Mouse (Mus musculus) spleen, adult 18-20 months (tissue): ENCODE results near the gene Pde10a.

Experiments
- DNase-seq, 2 experiments: peaks; one replicate each; pipeline ENCODE4 v3.0.0; 2022; ENCODE audit warnings: mixed read lengths in 2 of 2

Pde10a gene

DNA sequence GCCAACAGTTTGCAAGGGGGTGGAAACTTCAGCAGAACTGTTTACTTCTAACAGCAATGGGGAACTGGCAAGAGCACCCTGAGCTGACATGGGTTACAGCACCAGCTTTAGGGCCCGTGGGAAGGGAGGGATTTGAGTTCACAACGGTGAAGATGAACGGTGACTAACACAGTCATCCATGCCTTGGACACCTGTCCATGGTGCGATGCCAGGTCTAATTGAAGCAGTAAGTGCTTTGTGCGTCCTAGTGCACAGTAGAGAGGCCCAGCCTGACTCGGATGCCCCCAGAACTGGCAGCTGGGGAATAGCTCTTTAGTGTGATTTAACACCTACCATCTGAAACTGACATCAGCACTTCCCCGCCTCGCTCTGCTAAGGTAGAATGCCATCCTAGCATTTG is 373.0 kb downstream of the Pde10a start:
- DNase-seq: no peak

DNA sequence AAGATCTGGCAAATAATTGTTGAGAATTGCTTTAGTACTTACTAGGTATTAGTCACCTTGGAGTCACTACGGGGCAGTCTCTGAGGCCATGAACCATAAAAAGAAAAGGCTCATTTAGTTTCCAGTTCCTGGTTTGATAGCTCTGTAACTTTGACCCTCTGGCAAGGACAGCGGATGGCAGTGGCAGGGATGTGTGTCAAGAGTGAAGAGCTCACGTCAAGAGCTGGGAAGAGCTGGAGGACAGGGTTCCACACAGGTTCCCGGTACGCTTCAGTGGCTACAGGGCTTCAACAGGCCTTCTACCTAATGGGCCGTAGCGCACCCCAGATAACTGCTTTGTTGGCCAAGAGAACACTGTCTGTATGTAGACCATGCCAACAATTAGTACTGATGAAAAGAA is 374.0 kb downstream of the Pde10a start:
- no peak for DNase-seq

DNA sequence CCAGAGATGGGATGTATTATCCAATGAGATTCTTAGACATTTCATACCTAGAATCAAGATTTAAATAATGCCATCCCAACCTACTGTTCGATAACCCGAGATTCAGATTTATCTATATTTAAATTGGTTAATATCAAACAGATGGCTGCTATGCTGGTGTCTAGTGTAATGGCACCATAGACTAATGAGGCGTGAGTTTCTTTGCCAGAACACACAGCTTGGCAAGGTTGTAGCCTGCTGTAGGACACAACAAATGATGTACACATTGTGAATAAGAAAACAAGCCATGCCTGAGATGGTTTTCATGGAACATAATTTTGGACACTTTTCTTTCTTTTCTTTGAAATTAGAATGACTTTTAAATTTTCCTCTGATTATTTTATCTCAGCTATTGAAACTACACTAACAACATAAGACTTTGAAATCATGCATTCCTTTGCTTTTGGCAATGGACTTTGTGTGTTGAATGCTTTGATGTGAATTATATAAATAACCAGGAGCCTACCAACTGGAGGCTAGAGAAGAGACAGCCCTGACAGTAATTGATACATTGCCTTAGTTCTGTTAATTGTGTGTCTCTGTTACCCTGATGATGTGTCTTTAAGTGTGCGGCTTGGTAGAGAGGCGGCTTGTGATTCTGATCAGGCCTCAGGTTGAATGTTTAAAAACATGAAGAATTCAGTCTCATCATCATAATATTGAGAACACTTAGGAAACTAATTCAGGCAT is 378.5 kb downstream of the Pde10a start:
- DNase-seq: no peak

DNA sequence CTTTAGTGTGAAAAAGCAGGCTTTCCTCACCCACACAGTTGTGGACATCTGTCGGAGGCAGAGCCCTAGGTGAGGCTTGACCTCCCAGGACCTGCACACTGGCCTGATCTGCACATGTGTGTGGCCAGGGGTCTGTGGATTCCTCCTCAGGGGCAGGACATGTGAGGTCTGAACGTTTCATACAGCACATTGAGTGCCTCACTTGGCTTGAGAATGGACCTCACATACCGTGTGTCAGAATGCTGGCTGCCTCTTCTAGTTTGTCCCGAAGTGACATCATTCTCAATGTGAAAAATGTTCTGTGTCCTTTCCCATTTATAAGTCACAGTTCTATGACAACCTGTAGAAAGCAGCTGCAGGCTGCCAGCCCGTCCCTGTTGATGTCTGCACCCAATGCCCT is 385.4 kb downstream of the Pde10a start:
- DNase-seq: no peak

DNA sequence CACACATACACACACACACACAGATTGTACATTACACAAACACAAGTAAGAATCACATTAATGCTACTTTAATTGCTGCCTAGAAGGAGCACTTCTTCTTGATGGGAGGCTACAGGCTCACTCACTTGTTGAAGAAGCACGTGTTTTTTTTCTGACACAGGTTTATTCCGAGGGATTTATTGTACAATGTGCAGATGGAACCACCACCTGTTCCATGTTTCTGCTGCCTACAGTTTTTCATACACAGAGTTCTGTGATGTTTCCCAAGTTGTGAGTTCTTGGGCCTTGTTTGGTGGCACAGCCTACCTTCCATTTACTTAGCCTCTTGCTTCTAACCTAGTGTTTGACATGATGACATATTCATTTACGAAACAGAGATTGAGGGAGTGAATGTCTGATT is 387.8 kb downstream of the Pde10a start:
- DNase-seq: no peak

DNA sequence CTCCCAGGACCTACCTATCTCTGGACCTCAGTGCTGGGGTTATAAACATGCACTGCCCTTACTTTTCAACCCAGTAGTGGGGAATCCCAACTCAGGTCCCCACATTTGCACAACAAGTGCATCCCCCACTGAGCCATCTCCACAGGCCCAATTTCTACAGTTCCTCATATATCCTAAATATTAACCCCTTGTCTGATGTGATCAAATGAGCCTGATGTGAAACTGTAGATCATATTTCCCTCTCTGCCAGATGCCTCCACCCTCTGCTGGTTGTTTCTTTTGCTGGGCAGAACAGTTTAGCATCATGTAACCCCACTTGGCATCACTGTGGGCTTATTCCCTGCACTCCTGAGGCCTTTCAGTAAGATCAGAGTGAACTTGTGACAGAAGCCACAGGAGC is 390.5 kb downstream of the Pde10a start:
- DNase-seq: no peak

DNA sequence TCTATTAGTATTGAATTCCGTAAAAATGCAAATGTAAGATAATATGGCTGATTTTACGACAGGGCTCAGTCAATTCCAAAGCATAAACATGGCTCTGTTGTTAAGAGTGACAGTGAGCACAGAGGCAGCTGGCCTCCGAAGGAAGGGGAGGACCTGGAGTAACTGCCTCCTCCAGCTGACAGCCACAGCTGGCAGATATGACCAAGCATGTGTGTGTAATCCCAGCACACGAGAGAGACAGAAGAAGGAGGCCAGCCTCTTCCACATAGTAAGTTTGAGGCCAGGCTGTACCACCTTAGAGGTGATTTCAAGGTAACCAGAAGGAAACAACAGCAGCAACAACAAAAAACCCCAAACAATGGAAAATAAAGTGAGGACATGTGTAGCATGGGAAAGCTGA is 397.9 kb downstream of the Pde10a start:
- no peak for DNase-seq

DNA sequence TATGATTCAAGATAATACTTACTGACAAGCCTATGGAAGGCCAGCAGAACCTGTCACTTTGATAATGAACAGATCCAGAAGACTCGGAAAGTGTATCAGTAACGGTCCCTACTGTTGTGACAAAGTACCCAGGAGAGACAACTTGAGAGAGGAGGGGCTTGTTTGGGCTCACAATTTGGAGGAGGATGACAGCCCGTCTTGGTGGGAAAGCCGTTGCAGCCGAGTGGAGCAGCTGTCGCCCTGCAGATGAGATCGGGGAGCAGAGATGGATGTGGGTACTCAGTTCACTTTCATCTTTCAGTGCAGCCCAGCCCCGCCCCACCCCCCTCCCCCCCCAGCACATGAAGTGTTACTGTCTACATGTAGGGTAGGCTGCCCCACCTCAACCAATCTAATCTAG is 398.6 kb downstream of the Pde10a start:
- no peak for DNase-seq

DNA sequence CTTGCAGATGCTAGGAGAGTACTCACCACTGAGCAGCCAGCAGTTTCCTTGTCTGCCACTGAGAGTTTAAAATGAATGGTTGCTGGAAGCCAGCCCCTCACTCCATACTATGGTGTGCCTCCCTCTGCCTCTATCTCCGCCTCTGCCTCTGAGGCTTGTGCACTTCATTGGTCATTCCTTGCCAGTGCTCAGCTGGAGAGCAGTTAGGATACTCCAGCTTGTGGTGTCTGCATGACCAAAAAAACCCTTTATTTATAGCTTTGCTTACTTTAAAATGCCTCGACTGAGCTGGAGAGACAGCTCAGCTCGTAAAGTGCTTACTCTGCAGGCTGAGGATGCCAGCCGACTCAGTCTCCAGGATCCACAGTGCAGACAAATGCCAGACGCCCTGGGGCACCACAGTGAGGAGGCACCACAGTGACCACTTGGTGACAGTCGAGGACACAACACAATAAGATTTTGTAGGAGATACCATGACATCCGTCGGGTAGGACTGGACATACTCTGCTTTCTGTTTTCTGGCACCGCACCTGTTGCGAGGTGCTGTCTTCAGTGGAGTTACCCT is 400.7 kb downstream of the Pde10a start:
- no peak for DNase-seq

DNA sequence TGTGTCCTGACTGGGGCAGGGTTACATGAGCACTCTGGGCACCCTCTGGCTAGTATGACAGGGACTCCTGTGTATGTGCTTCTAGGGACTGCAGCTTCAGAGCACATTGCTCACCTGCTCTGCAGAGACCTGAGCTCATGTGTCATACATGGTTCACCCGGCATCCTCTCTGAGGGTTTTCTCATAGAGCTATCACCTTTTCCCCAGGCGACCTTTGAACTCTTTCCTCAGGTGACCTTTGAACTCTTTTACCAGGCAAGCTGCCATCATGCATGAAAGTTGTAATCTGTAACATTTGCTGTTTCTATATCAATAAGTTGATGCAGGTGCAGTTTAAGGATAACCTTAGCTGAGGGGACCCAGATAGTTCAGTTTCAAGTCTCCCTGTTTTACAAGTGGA is 403.4 kb downstream of the Pde10a start:
- DNase-seq: no peak

DNA sequence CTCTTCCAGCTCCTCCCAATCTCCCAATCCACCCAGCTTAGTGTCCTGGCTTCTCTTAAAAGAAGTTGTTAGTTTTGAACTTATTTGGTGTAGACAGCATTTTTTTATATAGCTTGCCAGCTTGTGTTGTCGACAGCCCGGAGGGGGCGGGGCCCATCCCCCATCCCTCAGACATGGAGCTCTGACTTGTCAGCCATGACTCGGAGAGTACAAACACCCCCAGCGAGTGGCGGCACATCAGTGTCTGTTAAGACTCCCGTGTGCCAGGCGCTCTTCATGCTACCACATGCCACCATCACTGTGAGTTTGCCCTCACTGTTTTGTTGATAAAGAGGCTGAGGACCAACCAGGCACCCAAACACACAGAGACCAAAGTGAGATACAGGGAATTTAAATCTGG is 404.5 kb downstream of the Pde10a start:
- DNase-seq: no peak

DNA sequence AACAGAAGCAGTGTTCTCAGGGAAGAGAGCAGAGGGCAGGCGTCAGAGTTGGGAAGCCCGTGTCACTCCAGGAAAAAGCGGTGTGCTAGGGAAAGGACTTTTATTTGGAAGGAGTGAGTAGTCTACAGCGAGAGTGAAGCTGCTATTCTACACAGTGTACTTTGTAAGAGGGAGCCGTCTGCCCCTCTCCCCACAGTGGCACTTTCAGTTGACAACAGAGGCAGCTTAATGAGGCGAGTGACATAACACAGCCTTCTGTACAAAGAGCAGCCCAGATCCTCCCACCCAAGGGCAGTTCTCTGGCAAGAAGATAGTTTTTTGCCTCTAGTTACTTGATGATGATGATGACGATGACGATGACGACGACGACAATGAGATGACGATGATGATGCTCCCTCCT is 410.4 kb downstream of the Pde10a start:
- no peak for DNase-seq

DNA sequence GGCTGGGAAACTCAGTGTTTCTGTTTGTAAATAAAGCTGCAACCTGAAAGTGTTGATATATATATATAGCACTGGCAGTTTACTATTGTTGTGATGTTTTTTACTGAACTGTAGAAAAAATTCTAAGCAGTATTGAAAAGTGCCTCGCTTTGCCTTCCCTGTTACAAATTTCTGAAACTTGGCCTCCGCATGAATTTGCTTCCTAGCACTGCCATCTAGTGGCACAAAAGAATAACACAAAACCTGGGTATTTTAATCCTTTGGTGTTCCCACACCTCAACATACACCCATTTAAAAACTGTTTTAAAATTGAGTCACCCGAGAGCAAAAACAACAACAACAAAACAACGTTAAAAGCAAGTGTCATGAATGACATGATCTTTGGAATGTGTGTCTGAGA is 411.4 kb downstream of the Pde10a start:
- no peak for DNase-seq

DNA sequence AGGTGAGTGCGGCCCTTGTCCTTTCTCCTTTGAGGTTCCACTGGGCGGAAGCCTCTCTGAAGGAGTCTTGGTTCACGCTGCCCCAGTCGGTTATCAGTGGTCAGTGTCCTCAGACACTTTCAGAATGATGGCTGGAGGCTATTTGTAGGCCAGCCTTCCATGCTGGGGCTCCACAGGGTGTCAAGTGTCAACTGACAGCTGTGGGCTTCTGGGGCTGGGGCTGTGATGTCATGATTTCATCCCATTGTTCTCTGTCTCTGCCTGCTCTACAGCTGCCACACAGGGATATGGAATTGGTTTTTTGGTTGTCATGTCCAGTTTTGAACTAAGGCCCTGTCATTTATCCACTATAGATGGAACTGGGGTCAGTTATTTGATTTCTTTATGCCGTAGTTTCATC is 426.4 kb downstream of the Pde10a start:
- no peak for DNase-seq

DNA sequence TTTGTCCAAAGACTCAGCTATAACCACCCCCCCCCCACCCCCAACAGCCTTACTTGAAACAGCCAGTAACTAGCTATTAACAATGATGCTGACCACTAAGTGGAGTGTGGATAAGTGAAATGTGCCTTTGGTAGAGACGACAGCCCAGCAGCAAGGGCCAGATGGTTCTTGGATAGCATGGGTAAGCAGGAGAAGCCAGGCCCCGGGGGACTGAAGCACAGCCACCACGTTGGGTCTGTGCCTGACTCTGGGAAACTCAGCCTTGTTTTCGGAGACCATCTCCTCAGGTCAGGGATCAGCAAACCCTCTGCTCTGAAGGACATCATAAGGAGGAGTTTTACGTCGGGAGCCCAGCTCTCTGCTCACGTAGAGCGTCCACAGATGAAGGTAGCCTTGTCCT is 427.8 kb downstream of the Pde10a start:
- DNase-seq: no peak

DNA sequence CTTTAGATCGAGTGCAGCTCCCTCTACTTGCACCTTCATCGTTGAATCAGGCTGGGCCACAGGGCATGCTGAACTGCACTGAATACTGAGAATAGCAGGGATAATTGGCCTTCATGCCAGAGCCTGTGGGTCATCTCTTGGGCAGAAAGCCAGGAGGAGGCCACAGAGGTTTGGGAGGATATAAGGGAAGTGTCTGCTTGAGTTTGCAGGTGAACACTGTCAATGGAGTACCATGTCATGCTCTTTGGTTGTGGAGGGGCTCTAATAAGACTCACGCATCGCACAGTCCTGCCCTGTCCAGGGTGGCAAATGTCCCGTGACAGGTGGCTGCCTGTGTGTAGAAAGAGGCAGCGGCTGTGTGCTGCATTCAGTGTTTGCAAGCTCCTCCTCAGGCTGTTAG is 433.0 kb downstream of the Pde10a start:
- DNase-seq: no peak

DNA sequence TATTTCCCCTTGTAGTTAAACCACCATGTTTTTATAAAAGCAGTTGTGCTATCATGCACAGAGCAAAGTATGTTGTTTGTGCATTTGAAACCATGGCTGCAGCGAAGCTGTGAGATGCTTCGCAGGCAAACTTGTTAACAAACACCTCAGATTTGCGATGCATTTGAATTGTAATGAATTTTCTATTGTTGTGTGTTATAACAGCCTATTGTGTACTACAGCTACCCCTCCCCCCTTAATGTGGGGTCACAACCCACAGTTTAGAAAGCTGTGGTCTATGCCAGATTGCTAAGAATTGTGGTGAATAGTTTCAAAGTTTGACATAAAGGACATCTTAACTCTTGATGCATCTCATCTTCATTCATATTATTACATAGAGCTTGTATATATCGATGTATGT is 435.2 kb downstream of the Pde10a start:
- no peak for DNase-seq

DNA sequence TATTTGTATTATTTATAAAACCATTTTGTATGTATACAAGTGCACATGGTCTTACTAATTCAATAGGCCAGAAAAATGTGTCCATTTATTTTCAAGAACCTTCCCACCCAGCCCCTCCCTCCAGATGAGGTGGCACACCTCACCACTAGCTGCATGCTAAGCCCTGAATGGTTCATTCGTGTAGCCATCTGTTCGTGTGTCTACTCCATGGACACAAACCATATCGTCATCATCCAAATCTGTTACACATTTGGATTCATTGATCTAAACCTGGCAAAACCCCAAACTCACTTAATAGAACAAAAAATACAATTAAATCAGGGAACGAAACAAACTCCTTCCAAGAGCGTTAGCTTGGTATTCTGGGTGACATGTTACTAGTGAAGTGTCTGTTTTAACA is 435.9 kb downstream of the Pde10a start:
- no peak for DNase-seq

DNA sequence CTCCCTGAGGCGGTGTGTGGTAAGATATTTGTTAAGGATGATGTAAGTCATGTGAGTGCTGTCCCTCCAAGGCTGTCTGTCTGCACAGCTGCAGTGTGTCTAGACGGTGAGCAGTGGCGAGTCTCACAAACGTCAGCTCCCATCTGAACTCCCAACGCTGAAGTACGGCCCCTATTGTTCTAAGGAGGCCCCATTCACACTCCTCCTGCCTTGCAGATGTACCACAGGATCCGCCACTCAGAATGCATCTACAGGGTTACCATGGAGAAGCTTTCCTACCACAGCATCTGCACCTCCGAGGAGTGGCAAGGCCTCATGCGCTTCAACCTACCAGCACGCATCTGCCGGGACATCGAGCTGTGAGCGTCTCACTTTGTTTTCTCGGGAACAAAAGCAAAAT is 436.5 kb downstream of the Pde10a start:
- DNase-seq: no peak

DNA sequence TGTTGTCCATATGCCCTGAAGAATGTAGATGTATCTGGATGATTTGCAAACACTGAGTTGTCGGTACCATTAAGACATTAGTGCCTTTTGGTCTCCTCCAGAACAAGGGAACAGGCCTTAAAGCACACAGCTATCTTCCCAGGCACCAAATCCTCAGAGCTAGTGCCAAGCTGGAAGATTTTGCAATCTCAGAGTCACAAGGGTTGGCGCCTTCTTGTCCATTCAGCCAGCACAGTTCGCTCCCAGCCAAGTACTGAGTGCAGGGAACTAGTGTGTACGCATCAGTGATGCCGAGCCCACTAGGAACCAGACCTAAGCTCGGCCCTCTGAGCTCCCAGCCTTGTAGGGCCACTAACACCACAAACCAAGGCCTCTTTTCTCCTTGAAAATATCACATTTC is 440.0 kb downstream of the Pde10a start:
- DNase-seq: no peak

DNA sequence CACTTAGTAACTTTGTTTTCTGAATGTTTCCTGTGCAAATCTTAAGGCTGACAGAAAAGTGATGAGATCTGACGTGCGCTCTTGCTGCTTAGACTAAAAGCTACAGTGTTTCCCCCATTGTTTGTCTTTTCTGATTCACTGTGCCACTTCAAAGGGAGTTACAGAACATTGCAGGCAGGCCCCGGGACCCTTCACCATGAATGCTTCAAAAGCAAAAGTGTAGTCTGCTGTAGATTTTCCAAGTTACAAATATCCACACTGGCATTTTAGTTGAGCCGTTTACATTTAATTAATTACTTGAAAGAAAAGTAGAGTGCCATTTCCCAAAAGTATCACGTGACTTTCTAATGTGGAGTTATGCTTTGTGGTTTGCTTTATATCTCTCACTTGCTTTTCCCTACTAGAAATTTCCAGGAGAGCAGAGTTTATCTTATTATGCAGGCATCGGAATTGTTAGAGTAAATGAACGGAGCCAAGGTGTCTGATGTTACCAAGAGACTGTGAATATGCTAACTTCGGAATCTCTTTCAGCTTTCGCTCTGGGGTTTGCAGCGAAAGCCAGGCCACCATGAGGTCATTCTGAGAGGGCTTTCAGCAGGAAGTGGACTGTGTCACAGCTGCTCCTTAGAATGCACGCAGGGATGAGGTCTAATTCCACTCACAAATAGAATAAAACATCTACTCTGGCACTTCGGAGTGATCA is 447.1 kb downstream of the Pde10a start:
- no peak for DNase-seq

DNA sequence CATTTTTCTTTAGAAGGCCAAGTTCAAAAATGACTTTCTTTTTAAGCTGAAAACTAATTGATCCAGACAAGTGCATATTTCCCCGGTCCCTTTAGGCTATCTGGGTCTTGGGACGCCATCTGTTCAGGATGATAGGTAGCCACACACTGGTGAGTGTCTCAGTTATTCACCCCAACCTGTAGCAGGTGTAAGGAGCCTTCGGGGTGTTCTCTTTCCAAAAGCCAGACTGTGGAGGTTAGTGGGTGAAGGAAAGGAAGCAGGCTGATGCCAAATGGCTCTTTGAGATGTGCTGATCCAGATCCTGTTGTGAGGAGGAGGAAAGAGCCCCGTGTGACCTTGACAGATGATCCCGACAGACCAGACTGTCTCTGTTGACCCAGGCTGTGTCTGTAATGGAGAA is 448.2 kb downstream of the Pde10a start:
- no peak for DNase-seq

DNA sequence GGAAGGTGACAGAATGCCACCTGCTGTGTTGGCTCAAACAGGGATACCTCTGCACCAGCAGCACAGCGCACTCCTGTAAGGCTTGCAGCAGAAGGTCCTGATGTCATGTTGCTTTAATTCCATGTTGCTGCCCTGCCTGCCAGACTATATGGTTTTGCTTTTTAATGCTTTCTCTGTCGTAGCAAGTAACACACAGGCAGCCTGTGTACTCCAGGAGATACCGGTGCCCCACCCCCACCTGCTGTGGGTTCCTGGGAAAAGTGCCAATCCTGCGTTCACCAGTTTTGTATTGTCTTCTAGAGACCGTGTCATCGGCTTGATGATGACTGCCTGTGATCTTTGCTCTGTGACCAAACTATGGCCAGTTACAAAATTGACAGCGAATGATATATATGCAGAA is 449.3 kb downstream of the Pde10a start:
- no peak for DNase-seq

DNA sequence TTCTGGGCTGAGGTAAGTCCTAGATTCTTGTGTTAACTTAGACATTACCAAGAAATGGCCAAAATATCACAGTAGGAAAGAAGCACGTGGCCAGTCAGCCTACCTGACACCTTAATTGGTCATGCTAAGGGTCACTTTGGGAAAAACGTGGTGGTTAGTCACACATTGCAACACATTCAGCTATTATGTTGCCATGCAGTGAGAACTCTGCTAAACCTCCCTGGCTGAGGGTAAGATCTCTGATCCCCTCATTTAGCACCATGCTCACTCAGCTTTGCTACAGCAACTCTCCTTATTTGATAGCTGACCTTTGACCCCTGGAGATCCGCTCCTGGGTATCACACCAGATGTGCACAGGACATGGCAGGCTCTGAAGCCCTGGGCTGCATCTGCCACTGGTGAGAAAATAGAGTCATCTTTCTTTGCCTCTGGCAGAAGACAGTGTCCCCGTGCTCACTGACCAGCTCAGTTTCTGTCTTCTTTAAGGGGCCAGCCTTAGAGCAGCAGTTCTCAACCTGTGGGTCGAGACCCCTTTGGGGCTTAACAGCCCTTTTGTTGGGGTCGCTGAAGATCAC is 449.7 kb downstream of the Pde10a start:
- DNase-seq: no peak
